ENCODE assay signal across 19 mouse cellular contexts in the genomic region with DNA sequence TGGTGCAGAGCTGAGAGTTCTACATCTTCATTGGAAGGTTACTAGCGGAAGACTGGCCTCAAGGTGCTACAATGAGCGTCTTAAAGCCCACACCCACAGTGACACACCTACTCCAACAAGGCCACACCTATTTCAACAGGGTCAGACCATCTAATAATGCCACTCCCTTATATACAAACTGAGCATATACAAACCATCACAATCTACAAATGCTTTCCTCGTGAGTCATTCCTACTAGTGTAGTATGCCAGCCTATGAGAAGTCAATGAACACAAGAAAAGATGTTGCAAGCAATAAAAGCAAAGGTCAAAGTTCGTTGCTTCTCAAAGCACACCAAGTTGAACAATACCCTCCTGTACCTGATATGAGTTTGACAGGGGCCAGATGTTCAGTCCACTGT.
"Had no signal": no experiment of that assay in that cellular context is flagged by ENCODE, and none has a peak within 500 bp of the region (broad histone marks: within the 10 kb centered on the region; RNA-seq: fewer than 3 reads in every experiment).

No protein-coding gene starts in this region.

- H3K27ac ChIP-seq: limb, embryonic 10.5 days; limb, embryonic 13.5 days; liver, embryonic 14.5 days; macrophage; midbrain, embryonic 12.5 days; midbrain, embryonic 15.5 days; neural tube, embryonic 12.5 days; neural tube, embryonic 15.5 days had no signal

- H3K4me2 ChIP-seq: limb, embryonic 13.5 days; lung, embryonic 14.5 days; midbrain, embryonic 12.5 days; midbrain, embryonic 15.5 days; neural tube, embryonic 12.5 days; neural tube, embryonic 15.5 days had no signal

- H3K27me3 ChIP-seq: limb, embryonic 13.5 days; midbrain, embryonic 12.5 days; midbrain, embryonic 15.5 days; neural tube, embryonic 12.5 days; neural tube, embryonic 15.5 days had no signal

- H3K4me1 ChIP-seq: limb, embryonic 10.5 days; limb, embryonic 13.5 days; midbrain, embryonic 12.5 days; midbrain, embryonic 15.5 days; neural tube, embryonic 12.5 days; neural tube, embryonic 15.5 days had no signal

- H3K36me3 ChIP-seq: limb, embryonic 10.5 days; limb, embryonic 13.5 days; midbrain, embryonic 12.5 days; midbrain, embryonic 15.5 days; neural tube, embryonic 12.5 days; neural tube, embryonic 15.5 days had no signal

- H3K9ac ChIP-seq: limb, embryonic 13.5 days; liver, embryonic 14.5 days; liver, postnatal 0 days; lung, embryonic 14.5 days; midbrain, embryonic 12.5 days; midbrain, embryonic 15.5 days; neural tube, embryonic 12.5 days; neural tube, embryonic 15.5 days had no signal

- DNase-seq: kidney, adult 8-10 months; kidney, postnatal 14 days; kidney, postnatal 4 days; liver; liver, postnatal 0 days; lung, embryonic 14.5 days; right cerebral cortex, adult 18-20 months; right cerebral cortex, postnatal 14 days; right cerebral cortex, postnatal 4 days; thymus, postnatal 25 days had no signal

- ATAC-seq: liver, postnatal 0 days; lung, postnatal 0 days; midbrain, embryonic 15.5 days had no signal

- H3K9me3 ChIP-seq: limb, embryonic 10.5 days; limb, embryonic 13.5 days; midbrain, embryonic 12.5 days; midbrain, embryonic 15.5 days; neural tube, embryonic 12.5 days; neural tube, embryonic 15.5 days had no signal

- H3K4me3 ChIP-seq: limb, embryonic 10.5 days; limb, embryonic 13.5 days; midbrain, embryonic 12.5 days; midbrain, embryonic 15.5 days; neural tube, embryonic 12.5 days; neural tube, embryonic 15.5 days had no signal
